Mouse (Mus musculus) brain, embryonic 18.5 days (tissue): ENCODE data around the gene Aatf.
"Not testable (repeated sequence)": the region's sequence is repeated elsewhere in the genome, so short reads cannot be mapped to it uniquely, and the experiment has no call there.

Experiments used
- DNase-seq: peaks from one replicate; pipeline ENCODE4 v3.0.0-alpha.2; 2012; ENCODE audit warnings: low read depth, low spot score

The Aatf gene

DNA sequence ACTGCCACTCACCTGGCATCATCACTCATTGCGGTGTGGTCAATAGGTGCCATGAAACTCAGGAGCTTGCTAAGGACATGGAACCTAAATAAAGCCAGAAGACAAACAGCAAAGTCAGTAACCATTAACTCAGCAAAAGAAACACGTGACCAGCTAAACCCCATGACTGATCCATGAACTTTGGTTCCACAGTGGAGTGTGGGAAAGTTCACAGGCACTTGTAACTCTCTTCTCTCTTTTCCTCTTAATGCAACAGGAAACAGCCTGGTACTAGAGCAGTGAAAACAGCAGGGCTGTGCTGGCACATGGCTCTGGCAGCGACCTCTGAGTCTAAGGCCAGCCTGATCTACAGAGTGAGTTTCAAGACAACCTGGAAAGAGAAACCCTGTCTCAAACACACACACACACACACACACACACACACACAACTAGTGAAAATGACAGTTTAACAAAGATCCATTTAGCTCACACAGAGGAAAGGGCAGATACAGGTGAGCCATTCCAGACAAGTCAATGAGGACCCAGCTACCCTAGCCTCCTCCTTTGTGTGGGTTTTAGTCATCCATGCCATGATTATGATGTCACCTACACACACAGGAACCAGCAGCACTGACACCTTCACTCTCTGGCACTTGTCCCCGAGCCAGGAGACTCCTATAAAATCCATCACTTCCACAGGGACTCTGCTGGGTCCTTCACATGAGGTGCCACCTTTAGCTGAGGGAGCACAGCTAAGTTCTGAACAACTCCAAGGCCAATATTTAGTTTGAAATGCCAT is 70.6 kb downstream of the Aatf start:
- DNase-seq = no peak

DNA sequence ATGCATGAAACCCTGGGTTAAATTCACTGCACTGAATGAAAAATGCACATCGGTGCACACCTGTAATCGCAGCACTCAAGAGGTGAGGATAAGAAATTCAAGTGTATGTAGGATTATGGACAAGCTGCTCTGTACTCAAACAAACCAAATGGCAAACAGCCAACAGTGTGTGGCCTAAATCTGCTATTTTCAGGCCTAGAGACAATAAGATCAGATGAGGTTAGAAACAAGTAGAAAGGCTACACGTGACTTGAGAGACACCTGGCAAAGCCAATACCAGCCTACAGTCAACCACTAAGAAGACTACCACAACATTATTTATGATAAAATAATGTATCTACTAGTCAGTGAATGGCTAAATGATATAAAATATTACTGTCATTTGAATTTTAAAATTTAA is 72.9 kb downstream of the Aatf start:
- DNase-seq = no peak

DNA sequence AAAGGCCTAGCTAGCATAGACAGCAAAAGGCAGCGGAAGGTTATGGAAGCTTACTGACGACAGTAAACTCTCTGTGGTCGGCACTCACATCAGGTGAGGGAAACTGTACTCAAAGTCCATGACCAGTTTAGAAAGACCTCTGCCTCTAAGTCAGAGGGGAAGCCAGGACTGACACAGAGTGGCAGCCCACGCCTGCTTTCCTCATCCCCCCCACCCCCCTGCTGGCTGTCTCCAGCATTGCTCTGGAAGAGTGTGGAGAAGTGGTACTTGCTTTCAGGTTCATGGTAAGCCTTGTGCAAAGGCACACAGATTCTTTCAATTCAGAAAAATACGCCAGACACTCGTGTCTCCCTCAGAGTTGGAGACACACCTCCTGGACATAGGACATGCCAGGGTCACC is 78.4 kb downstream of the Aatf start:
- no peak for DNase-seq

DNA sequence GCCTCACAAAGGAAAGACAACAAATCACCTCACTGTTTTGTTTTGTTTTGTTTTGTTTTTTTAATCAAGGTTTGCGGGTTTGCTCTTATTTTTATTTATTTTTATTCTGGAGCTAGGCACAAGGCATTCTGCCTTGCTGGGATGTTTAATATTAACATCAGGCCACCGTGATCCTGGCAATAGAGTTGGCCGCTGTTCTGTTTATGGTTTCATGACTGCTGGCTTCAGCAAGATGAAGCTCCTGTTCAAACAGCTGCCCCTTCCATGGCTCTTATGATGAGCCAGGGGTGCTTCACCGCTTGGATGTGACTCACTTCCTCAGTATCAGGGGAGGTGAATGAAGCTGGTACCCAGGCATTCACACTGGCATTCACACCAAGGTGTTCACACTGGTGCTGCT is 83.0 kb downstream of the Aatf start:
- no peak for DNase-seq

DNA sequence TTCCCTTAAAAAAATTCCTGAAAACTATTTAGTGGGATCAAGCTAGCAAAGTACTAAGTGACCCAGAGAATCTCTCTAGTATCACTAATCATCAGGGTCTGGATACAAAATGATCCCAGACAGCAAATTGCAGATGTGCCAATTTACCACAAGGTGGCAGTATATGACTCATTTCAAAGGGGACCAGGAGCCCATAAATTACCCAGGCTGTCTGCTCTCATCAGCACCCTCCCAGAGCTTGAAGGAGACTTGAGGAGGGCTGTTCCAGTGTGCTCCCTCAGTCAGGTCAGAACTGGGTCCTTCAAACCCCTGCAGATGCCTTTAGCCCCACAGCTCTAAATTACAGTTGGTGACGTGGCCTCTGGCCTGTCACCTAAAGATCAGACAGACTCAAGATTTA is 83.7 kb downstream of the Aatf start:
- DNase-seq = peak; percentile 46

DNA sequence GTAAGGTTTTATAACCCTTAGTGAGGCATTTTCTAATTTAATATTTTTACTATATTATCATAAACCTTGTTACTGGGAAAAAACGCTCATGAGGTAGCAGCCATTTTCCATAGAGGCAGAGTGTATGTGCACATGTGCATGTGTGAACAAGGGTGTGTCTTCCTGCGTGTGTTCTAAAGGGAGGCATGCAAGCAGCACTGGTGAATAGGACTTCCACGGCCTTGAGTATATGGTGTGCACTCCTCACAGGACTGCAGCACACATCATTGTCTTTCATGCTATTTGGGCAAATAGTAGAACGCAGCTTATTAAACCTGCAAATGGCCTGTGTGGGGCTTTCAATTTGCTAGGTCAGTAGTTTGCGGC is 86.7 kb downstream of the Aatf start:
- DNase-seq = no peak

DNA sequence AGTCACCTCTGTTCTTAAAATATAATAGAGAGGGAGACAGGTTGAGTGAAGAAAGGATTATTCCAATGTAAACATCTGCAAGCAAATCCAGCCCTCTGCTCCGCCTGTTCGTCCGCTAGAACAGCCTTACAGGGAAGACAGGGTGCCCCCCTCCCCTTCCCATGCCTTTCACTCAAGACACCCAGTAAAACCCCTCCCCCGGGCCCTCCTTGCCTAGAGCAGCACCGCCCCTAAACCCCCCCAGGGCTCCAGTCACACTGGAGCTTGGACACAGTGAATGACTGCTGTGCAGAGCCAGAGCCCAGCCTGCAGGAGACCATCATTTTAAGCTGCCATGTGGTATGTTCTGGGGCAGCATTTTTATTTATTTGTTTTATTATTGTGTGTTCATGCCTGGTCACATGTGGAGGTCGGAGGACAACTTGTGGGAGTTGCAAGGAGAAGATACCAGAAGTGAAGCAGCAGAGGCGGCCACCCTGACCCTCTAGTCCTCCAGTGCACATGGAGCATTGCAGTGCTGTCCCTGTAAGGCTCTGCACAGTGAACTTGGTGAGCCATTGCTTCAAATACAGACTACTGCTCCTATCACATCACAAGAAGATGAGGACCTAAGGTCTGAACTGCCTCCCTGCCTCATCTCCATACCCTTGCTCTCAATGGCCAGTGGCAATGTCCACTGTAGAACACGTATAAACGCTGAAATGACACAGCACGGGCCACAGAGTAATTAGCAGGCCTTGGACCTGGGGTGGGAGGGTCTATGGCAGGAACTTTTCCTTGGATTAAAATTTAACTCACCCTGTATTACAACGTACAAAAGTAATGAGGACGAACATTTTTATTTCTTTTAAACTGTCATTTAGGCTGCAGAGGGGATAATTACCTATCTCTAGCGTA is 87.3 kb downstream of the Aatf start:
- no peak for DNase-seq

DNA sequence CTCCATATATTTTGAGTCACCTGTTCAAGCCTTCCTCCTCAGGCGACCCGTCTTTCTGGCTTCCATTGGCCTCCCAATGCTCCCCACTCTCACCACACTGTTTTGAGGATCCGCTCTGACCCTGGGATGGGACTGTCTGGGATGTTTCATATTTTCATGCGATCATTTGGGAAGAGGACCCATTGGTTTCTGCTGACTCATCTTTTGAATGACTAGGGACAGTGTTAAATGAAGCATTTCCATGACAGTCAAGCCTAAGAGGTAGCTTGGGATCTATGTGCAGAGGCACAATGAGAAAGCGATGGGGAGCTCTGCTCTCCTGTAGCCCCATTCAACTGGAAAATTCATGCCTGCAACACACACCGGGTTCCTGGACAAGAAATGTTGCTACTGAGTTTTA is 92.5 kb downstream of the Aatf start:
- no peak for DNase-seq

DNA sequence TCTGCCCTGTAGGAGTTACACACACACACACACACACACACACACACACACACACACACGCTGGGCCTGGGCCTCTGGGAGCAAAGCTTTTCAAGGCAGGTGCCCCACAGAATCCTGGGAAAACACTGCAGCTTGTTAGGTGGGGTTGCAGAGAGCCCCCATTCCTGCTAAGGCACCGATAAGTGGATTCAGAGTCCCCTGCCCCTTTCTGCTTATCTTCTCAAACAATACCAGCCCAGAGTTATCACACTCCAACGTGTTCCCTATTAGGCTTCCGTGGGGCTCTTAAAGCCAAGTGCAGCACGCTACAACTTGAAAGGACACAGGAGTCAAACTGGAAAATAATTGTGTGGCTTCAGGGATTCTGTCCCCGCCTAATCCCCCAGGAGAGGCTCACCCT is 100.2 kb downstream of the Aatf start:
- no peak for DNase-seq

DNA sequence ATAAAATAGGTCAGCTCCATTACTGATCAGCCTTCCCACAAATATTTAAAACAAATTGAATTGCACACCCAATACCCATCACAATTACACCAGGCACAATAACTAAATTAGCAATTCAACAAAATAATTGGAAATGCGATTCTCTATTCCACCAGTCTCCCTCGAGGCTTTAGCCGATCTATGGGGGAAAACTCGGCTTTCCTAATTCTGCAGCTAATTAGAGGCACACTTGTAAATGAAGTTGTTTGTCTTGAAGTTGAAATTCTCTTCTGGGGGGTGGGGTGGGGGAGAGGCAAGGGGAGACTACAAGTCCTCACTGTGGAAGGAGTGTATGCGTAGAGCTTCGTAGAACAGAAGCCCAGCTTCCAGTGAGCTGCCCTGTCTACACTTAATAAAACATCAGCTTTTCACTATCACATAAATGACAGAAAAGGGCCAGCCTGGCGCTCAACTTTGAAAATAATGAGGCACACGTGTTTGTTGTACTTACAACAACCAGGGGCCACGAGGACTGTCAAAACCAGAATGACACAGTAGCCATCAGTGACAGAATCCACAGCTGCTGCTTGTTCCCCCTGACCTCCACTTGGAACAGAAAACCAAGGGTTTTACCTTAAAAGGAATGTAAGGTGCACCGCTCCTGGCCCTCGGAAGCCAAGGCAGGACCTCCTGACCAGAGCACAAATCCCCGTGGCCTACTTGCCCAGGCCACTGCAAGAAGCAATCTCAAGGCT is 101.0 kb downstream of the Aatf start:
- DNase-seq = no peak

DNA sequence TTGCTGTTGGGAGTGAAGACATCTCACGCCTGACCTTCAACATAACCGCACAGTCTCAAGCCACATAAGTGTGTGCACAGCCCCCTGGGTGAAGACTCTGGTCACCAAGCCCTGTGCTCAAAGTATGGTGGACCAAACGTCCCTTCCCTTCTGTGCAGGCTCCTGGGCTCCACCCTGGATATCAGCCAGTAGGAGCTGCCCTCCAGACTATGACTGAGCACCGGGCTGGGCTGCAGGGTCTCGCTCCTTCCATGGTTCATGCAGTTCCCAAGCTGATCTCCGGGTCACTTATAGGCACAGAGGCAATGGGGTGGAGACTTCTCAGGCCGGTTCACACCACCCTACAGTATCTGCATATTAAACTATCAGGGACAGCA is 101.7 kb downstream of the Aatf start:
- DNase-seq = no peak

DNA sequence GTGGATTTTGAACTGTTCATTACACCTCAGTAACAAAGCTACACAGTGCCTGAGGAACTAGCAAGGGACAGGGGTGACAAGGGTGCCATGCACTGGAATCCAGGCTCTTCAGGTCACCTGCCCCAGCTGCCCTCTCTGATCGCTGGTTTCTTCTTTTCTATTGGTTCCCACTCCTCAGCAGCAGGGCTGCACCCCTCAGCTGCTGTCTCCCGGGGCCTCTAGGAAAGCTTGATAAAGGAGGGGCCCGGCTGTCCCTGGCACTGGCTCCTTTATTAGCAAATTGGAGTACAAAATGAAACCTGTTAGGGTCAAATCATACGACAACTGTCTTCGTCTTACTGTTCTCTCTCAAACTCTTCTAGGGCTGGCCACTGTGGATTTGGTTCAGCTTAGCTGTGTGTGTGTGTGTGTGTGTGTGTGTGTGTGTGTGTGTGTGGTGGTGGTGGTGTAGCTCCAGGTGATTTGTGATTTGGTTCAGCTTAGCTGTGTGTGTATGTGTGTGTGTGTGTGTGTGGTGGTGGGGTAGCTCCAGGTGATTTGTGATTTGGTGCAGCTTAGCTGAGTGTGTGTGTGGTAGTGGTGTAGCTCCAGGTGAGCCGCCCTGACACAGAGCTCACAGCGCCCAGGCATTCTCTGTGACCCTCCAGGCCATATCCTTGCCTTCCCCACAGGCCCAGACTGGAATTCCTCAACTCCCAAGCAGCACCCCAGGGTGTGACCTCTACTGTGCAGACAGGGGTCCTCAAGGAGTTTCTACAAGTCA is 102.3 kb downstream of the Aatf start:
- no peak for DNase-seq

DNA sequence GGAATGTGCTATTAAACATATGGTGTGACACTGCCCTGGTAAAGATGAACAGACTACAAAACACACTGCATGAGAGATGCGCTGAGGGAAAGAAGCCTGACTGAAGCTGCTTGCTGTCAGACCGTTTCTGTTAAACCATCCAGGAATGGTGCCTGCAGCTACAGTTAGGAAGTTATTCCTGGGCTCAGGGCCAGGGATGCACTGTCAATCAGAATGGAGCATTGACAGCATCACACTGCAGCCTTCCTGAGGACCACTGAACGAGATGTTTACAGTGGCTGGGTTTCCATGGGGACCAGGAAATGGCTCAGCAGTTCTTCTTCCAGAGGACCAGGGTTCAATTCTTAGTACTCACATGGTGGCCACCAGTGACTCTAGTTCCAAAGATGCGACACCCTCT is 102.9 kb downstream of the Aatf start:
- no peak for DNase-seq

DNA sequence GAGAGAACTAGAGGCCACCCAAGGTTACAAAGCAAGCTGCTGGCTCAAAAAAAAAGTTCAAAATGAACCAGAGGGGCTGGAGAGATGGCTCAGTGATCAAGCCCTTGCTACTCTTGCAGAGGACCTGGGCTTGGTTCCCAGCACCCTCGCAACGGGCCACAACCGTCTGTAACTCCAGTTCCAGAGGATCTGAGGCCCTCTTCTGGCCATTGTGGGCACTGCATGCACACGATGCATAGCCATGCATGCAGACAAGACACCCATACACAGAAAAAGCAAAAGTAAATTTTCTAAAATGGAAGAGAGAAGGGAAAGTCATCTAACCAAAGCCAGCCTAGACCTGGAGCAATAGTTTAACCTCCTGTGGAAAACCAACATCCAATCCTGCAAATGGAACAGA is 106.6 kb downstream of the Aatf start:
- no peak for DNase-seq

DNA sequence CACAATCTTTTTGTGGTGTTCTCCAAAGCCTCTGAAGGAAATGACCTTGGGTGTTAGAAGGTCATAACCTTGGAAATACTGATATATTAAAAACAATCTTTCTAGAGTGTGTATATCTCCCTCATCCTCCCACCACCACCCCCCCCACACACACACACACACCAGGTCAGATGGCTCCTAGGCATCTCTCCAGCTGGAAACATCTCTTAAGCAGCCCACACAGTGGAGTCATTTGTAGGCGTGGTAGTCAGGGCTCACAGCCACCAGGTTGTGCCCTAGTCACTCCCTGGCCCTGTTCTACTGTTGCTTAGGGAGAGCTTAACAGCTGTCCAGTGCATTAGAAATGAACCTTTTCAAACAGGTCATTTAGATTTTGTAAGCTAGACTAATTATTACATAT is 118.3 kb downstream of the Aatf start:
- DNase-seq = no peak

DNA sequence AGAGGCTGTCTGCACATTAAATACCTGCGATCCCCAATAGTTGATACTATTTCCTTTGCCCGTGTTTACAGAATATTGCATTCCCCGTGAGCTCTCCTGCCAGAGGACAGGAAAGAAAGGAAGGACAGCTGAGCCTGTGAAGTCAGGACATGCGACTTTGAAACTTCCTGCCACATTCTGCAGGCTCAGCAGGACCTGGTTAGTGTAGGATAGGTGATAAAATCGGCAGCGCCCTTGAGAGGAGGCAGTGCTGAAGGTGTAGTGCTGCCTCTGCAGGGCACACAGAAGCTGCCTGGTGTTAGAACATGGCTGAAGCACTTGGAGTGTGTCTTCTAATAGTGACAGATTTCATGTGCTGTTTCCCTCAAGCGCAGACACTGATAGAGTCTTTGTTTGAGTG is 119.8 kb downstream of the Aatf start:
- no peak for DNase-seq

DNA sequence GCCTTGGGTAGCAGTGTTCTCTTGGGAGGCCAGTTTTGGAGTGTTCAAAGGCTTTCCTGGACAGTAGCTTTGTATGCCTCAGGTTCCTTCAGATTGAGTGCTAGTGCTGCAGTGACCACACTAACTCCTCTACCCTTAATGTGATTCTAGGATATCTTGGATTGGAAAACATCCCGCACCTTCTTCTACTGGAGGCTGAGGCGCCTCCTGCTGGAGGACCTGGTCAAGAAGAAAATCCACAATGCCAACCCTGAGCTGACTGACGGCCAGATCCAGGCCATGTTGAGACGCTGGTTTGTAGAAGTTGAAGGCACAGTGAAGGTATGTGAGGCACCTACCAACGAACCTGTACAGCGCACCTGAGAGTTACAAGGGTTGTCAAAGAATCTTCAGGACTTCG is 121.3 kb downstream of the Aatf start:
- DNase-seq = not testable (repeated sequence)

DNA sequence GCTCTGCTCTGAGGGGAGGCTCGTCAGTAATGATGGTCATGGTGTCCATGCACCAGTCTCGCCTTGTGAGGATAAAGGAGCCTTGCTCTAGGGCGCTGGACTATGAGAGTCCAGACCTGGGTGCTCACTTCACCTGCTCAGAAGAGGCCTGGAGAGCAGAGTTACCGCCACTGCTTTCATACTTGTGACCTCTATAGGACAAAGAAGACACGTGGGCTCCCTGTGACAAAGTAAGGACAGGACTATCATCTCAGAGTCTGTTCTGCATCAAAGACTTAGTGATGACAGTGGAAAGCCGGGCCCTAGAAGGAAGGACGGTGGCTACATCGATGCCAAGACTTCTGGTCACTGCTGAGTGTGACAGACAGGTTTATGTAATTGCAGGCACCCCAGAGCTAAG is 122.2 kb downstream of the Aatf start:
- no peak for DNase-seq

DNA sequence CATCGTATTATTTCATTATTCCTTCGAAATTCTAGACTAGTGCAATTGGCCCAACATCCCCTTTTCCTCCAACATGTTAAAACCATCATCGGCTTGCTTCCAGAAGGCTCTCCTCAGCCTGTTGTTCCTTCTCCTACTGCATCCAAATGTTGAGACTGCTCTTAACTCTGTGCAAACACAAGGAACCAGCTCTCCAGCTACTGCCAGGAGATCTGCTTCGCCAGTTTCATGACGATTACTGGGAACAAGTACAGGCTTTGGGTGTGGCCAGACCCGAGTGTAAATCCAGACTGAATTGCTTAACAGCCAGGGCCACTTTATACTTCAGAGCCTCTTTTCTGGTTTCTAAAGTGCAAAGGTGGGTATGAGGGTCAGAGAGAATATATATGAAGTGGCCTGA is 124.0 kb downstream of the Aatf start:
- DNase-seq = no peak

DNA sequence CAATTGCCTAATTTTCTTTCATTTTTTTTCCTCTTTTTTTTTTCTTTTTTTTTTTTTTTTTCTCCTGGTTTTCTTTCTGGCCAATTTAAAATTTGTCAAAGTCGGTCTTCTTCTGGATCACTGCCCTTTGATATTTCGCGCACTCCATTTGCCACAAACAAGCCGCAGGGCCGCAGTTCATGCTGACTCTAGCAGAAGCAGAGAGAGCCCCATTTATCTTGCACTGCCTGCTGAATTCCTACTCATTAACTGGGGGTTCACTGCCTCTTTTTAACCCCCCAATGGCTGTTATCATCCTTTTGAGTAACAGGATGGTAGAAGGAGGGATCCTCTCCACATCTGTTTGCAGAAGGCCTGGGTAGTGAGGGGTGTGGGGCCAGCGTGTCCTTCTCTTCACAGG is 129.4 kb downstream of the Aatf start:
- DNase-seq = no peak

DNA sequence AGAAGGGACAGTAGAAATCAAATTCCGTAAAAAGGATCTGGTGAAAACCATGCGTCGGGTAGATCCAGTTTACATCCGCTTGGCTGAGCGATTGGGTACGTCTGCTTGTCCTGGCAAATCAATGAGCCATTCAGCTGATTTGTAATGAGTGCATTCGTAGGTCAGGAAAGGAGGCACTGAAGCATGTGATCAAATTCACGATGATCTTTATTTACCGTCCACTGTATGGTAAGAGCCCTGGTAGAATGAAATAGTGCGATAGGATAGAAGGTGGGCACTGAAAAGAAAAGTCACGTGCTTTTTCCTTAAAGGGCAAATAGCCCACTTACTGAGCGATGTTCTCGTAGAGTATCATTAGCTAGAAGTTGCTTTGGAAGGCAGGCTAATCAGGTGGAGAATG is 130.9 kb downstream of the Aatf start:
- DNase-seq = no peak
